Mouse (Mus musculus) spleen, adult 10 weeks (tissue): ENCODE measurements around the gene Atp5s. TPM values are rescaled to one million over a fixed set of nuclear protein-coding genes. Genes with fewer than 3 reads are reported as not detected.

ENCODE experiments used
- polyA plus RNA-seq: library from polyadenylated mRNA; stranded (reverse); fragments of 350-450 nt; fragmentation: Illumina TruSeq; extraction: RNeasy Lipid Tissue Mini Kit (QIAGEN cat#74804); gene quantifications from one replicate; pipeline ENCODE4 v1.2.3, GENCODE M21; 2015; ENCODE audit warnings: low replicate concordance; ENCODE audit not compliant: insufficient read depth

Gene Atp5s
- polyA plus RNA-seq: 18.1 TPM

GRCm38 (mm10) chr12:69724711-69725460, at the start of gene Atp5s, which contains the start of gene L2hgdh:
TSS of gene Atp5s (plus strand) at chr12:69724950.
TSS of gene L2hgdh (minus strand) at chr12:69724873.

GRCm38 (mm10) chr12:69681566-69682061, 43.1 kb upstream of the Atp5s start, which contains the start of gene Sos2:
TSS of gene Sos2 (minus strand) at chr12:69681852.

GRCm38 (mm10) chr12:69790530-69791505, 66.1 kb downstream of the Atp5s start, which contains the start of gene Cdkl1:
TSS of gene Cdkl1 (minus strand) at chr12:69791267.

Other genes starting within 250 kb of the Atp5s start
- gene Vcpkmt, start 141.9 kb upstream of the Atp5s start, polyA plus RNA-seq: 12.0 TPM
- 33.5 TPM for gene Sos2, start 43.1 kb upstream of the Atp5s start, polyA plus RNA-seq
- 9.3 TPM for gene L2hgdh, start 77 bp upstream of the Atp5s start, polyA plus RNA-seq
- gene Cdkl1, start 66.3 kb downstream of the Atp5s start, polyA plus RNA-seq: 7.7 TPM
- gene Atl1, start 167.7 kb downstream of the Atp5s start, polyA plus RNA-seq: 4.7 TPM
- gene Map4k5, start 168.2 kb downstream of the Atp5s start, polyA plus RNA-seq: 38.0 TPM